Mouse (Mus musculus): ENCODE results near the gene Lrrfip2. TPM values are rescaled to one million over a fixed set of nuclear protein-coding genes. Genes with fewer than 3 reads are reported as not detected.

The Lrrfip2 gene
- total and polyA plus RNA-seq, 3 experiments, result 10.7 to 60.7 (median 51.4) TPM

DNA sequence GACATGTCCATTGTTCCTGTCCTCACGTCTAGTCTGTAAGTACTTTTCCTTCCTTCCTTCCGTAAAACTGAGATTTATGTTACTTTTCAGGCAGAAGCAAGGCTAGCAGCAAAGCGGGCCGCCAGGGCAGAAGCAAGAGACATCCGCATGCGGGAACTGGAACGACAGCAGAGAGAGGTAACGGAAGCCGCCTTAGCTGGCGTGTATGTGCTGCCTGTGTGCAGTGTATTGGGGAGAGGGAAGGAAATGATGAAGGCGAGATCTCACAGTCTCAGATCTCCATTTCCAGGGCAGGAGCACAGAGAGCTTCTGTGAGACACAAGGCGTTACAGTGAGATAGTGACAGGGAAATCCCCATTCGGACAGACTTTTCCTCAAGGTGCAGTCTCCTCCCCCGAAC, 43.8 kb downstream of the Lrrfip2 start:
- no peak for DNase-seq

- no peak for DNase-seq
Observed at GRCm38 (mm10) chr9:111166612-111167011, 49.2 kb downstream of the Lrrfip2 start.

GRCm38 (mm10) chr9:111170430-111170829, 53.0 kb downstream of the Lrrfip2 start:
- DNase-seq, result no peak

GRCm38 (mm10) chr9:111174071-111174470, 56.7 kb downstream of the Lrrfip2 start:
- no peak for DNase-seq

DNA sequence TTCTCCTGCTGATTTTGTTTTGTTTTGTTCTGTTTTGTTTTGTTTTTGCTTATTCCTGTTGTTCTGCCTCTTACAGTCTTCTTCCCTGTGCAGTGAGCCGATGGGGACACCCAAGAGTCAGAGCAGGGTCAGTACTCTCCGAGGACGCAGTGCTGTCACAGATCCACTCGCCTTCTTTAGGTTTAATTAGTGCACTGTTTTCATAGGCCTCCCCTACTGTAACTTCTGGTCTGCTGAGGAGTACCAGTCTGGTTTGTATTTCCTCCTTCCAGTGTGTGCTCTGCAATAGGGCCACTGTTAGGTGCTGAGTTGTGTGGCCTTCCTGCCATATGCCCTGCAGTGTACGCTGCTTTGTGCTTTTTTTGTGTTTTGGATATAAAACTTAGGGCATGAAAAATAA, 61.6 kb downstream of the Lrrfip2 start:
- DNase-seq, result no peak

DNA sequence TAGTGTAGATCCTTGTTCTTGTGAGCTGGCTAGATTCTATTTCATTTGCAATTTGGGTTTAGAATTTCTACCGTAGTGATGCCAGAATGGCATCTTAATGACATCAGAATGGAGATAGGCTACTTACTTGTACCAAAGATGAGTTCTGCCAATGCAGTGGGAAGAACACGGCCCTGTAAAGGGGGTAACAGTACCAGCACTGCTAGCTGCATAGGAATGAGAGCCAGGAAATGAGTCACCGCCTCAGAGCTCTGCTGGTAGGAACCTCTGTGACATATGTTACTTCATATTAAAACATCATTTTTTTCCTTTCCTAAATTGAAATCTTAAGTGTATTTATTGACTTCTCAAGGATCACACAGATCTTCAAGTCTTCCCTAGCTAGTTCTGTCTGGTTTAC, 64.8 kb downstream of the Lrrfip2 start:
- DNase-seq, result no peak

DNA sequence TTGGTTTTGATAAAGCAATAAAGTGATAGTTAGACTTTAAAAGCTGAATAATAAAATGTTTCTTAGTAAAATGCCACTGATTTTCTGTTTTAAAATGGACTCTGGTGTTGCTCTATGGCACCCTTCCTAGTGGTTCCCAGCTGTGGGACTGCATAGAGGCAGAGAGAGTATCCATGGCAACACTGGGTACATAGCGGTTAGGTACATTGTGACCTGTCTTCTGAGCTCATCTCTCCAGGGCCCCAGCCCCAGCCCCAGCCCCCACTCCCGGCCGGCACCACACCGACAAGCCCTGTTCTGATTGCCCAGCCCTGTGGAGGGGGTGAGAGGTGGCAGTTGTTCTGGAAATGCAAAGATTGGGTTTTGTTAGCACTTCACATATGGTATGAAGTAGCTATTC, 67.5 kb downstream of the Lrrfip2 start:
- DNase-seq, result no peak

GRCm38 (mm10) chr9:111186861-111187260, 69.5 kb downstream of the Lrrfip2 start:
- peak; percentile 35 for DNase-seq

DNA sequence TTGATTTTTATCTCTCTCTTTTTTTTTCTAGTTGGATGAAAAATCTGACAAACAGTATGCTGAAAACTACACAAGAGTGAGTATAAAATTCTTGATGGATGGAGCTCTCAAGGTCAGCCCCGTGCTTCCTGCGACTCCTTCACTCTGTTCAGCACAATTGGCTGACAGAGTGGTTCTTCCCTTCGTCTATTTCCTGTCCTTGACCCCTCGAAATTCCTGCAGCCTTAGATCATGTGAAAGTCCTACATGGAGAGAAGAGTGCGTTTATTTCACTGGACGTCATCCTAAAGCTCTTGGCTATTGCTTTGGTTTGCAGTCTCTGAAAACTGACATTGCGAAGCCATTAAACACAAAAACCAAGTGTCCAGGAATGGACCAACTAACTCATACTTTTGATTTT, 71.3 kb downstream of the Lrrfip2 start:
- peak; percentile 52 for DNase-seq

DNA sequence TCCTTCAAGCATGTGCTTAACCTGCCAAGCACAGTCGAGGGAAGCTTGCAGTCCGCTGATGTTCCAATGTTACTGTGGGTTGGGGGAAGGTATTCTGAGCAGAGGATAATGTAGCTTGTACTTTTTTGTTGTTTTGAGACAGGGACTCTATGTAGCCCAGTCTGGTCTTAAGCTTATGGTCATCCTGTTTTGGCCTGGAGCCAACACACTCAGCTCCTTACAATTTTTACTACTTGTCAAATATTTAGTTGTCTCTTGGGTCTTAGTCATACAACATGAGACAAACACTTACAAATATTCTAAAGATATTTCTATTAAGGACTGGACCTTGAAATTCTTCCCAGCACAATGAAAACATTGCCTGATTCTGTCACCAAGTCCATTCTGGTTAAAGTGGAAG, 75.8 kb downstream of the Lrrfip2 start:
- DNase-seq, result no peak

- no peak for DNase-seq
Observed at GRCm38 (mm10) chr9:111197116-111197515, 79.7 kb downstream of the Lrrfip2 start.

GRCm38 (mm10) chr9:111197712-111198111, 80.3 kb downstream of the Lrrfip2 start:
- DNase-seq, result no peak

- DNase-seq, result no peak
Observed at GRCm38 (mm10) chr9:111198332-111198731, 80.9 kb downstream of the Lrrfip2 start.

- DNase-seq, result no peak
Observed at GRCm38 (mm10) chr9:111200208-111200607, 82.8 kb downstream of the Lrrfip2 start.

DNA sequence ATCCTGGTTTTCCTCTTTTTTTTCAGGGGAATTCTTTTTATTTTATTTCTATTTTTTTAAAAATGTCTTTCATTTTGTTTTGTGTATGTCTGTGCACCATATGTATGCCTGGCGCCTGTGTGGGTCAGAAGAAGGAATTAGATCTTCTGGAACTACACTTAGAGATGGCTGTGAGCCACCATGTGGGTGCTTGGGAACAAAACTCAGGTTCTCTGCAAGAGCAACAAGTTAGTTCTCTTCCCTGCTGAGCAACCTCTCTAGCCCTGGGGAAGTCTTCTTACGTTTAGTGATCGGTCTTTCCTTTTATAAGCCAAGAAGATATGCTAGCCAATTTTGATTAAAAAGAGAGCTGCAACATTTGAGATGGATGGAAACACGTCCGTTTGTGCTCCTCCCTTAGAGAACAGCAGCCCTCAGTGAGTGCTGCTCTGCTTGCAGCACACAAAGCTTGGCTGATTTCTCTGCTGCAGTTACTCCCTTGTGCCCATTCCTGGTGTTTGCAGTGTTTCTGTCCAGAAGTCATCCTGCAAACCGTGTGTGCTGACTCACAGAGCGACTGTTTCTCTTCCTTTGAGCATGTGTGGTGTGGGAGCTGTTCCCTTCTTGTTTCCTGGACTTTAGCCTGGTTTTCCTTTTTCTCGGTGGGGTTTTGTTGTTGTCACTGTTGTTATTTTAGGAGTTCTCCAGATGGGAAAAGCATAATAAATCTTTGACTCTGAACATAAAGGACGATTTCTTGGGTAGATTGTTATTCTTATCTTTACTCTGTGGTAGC, 87.4 kb downstream of the Lrrfip2 start:
- no peak for DNase-seq

DNA sequence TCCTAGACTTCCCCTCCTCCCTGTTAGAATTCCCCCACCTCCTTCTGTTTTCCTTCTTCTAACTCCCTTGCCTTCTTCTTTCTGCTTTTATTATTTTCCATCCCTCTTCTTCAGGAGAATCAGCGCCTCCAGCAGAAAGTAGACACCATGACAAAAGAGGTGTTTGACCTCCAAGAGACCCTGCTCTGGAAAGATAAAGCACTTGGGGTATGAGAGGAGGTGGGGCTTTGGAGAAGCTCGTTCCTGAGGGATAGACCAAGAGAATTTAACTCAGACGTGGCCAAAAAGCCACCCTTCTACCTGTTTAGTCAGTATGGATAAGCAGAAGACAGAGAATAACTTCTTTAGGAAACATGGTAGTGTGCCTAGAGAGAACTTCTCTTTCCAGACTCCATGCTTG, 90.3 kb downstream of the Lrrfip2 start:
- DNase-seq, result no peak

DNA sequence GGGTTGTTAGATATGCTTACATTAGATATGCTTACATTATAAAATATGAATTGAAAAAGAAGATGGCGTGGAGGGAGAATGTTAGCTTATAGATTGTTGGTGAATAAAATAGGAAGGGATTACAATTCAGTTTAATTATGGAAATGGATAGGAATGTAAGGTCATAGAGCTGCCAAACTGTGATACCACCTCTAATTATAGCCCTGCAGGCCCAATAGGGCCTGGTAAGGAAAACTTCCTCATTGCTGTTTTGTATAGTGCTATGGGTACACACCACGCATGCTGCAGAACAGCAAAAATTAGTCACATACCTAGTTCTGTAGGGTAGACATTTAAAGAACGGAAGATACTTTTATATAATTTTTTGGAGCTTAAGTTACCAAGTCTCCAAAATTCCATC, 90.8 kb downstream of the Lrrfip2 start:
- no peak for DNase-seq

DNA sequence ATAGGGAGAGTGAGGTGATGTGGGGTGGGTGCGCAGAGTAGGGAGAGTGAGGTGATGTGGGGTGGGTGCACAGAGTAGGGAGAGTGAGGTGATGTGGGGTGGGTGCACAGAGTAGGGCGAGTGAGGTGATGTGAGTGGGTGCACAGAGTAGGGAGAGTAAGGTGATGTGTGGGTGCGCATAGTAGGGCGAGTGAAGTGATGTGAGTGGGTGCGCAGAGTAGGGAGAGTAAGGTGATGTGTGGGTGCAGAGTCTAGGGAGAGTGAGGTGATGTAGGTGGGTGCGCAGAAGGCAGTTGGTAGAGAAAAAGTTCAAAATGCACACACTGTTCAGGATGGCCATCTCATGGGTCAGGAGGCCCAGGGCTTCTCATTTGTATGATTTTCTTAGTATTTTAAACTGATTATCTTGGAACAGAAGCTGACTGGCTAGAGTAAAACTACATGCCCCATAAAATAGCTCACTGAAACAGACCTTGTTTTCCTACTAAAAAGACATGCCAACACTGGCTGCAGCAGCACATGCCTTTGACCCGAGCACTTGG, 91.8 kb downstream of the Lrrfip2 start:
- DNase-seq, result no peak

DNA sequence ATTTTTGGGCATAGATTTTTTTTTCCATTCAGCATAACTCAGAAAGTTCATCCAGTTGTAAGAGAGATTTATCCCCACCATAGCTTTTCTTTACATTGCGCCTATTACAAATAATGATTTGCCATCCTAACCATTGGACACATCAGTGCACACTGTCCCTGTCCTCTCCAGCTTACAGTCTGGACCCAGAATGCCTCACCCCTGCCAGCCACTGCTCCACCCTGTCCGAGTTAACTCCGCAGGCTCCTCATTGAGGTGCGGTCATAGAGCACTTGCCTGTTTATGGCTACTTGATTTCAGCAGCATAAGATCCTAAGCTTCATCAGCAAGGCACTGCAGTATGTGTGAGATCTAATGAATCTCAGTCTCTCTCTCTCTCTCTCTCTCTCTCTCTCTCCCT, 93.0 kb downstream of the Lrrfip2 start:
- DNase-seq, result no peak

DNA sequence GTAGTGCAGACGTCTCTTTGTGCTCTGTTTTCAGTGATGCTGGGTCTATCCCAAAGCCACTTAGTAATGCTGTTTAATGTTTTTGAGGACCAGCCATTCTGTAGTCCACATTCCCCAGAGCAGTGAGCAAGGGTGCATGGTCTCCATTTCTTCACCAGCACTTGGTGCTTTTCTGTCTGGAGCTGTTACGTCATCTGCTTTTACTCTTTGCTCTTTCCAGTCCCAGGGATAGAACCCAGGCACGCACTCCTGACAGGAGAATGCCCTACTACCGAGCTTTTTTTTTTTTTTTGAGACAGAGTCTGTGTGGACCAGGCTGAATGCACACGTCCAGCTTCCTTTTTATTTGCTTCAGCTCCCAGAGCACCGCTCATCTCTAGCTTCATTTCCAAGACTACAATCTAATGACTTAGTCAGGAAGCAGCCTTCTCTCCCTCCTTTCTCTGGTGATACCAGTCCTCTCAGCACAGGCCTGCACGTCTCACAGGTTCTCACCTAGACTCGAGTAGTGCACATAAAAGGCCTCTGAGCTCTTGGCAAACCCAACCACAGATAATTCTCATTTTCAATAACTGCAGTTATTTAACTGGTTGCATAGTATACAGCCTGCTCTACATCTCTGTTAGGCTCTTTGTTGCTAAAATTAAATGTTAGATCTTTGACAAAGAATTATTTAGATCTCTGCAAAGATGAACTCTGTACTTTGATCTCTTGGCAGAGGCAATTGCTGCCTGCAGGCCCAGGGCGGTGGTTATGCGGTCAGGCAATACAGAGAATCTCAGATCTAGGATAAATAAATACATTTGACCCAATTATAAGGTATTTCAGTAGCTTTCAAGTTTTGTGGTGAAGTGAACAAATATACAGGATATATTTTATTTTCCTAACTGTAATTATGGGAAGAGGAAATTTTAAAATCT, 94.0 kb downstream of the Lrrfip2 start:
- DNase-seq, result no peak

DNA sequence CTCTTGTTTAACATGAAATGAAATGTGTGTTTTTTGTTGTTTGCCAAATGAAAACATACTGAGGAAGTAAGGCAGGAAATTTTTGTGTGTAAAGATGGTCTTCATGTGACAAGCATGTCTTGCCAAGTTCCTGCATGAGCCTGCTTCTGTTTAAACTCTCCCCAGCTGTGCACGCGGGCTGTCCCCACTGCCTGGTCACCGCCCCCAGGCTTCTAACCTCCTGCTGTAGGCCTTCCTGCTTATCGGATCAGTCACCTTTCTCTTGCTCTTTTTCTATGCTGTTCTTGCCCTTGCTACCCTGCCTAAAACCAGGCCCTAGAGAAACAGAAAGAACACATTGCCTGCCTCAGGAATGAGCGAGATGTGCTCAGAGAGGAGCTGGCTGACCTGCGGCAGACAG, 96.1 kb downstream of the Lrrfip2 start:
- peak; percentile 18 for DNase-seq

- DNase-seq, result no peak
Observed at GRCm38 (mm10) chr9:111216424-111216823, 99.0 kb downstream of the Lrrfip2 start.

DNA sequence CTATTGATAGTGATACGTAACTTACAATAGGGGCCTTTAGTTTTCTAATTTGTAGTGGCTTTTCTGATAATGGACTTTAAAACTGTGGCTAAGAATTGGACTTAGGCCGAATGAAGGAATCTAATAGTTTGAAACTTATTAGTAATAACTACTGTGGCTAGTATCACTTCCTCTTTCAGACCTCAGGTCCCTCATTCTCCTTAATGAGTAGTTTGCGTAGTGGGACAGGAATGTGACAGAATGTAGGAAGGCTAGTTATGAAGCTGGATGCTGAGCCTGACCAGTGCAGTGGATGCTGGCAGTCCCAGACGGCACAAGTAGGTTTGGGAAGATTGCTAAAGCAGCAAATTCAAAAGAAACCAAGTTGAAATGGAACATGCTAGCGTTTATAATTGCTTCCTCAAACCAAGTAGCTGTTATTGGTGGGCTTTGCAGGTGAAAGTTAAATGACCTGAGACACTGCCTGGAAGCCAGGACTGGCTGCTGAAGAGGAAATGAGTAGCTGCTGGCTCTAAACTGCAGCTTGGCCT, 103.2 kb downstream of the Lrrfip2 start:
- DNase-seq, result no peak

Data from adrenal gland, adult 2 months (tissue).